Mouse (Mus musculus) gastrocnemius, adult 8-10 months (tissue): ENCODE results near the gene Tph1. TPM values are rescaled to one million over a fixed set of nuclear protein-coding genes. Genes with fewer than 3 reads are reported as not detected.

Experiments used
- DNase-seq, 2 experiments: peaks; one replicate each; pipeline ENCODE4 v3.0.0; 2022; ENCODE audit warnings: low spot score in 2 of 2
- total RNA-seq, 4 experiments: library from RNA; stranded (reverse); gene quantifications; 2 replicates each; pipeline ENCODE4 v1.2.4; 2022

Gene Tph1
- total RNA-seq, 4 experiments from 2014 or later = 0.29 to 0.85 (median 0.39) TPM

GRCm38 (mm10) chr7:46602079-46602478, 70.3 kb downstream of the Tph1 start:
- DNase-seq = no peak

- no peak for DNase-seq
Measured at GRCm38 (mm10) chr7:46601097-46601496, 71.2 kb downstream of the Tph1 start.

GRCm38 (mm10) chr7:46597006-46597405, 75.3 kb downstream of the Tph1 start:
- no peak for DNase-seq

Other genes with a start within 250 kb of the Tph1 start
- 1 to 10 TPM; 1.5 to 3.8 (median 3.1) TPM for gene Sergef, start 32.7 kb downstream of the Tph1 start, total RNA-seq
- gene Saal1, start 38.1 kb upstream of the Tph1 start, total RNA-seq = 1 to 10 TPM; 2.5 to 3.7 (median 3.4) TPM
- gene Saa3, start 43.2 kb upstream of the Tph1 start, total RNA-seq = not detected
- gene Saa4, start 60.1 kb upstream of the Tph1 start, total RNA-seq = not detected
- gene Saa1, start 70.4 kb upstream of the Tph1 start, total RNA-seq = not detected
- not detected for gene Saa2, start 79.3 kb upstream of the Tph1 start, total RNA-seq
- gene Hps5, start 123.5 kb upstream of the Tph1 start, total RNA-seq = 10 to 100 TPM; 12.2 to 17.4 (median 14.0) TPM
- 10 to 100 TPM; 14.7 to 18.4 (median 16.6) TPM for gene Gtf2h1, start 123.6 kb upstream of the Tph1 start, total RNA-seq
- gene Ldha, start 168.9 kb upstream of the Tph1 start, total RNA-seq = 1,000 to 10,000 TPM; 2,911 to 3,222 (median 3,007) TPM
- not detected for gene Ldhc, start 188.7 kb upstream of the Tph1 start, total RNA-seq
- gene Tsg101, start 247.4 kb upstream of the Tph1 start, total RNA-seq = 10 to 100 TPM; 50.3 to 64.8 (median 57.9) TPM